Mouse (Mus musculus) liver, embryonic 12.5 days (tissue): ENCODE measurements around the gene Sftpd. TPM values are rescaled to one million over a fixed set of nuclear protein-coding genes. Genes with fewer than 3 reads are reported as not detected.

Experiments used
- ATAC-seq: fragments of 200-750 bp; cut with Nextera tagmentation; 2 replicates; pipeline ENCODE4 v1.8.0; 2017; ENCODE audit warnings: moderate number of reproducible peaks, mild to moderate bottlenecking, moderate library complexity
- H3K27ac ChIP-seq: fragments of 300-500 bp; sonication (generic); 2 replicates; pipeline ENCODE4 v1.5.1; 2016; ENCODE audit warnings: mild to moderate bottlenecking
- H3K27me3 ChIP-seq: fragments of 300-500 bp; sonication (generic); replicated peaks from 2 replicates; pipeline ENCODE4 v1.6.1; 2016; ENCODE audit warnings: mild to moderate bottlenecking, moderate library complexity
- H3K36me3 ChIP-seq: fragments of 300-500 bp; sonication (generic); 2 replicates; pipeline ENCODE4 v1.6.1; 2016; ENCODE audit warnings: mild to moderate bottlenecking, moderate library complexity
- H3K4me1 ChIP-seq: fragments of 300-500 bp; sonication (generic); 2 replicates; pipeline ENCODE4 v1.6.1; 2016
- H3K4me2 ChIP-seq: fragments of 300-500 bp; sonication (generic); 2 replicates; pipeline ENCODE4 v1.6.1; 2016; ENCODE audit warnings: mild to moderate bottlenecking, moderate library complexity
- H3K4me3 ChIP-seq: fragments of 300-500 bp; sonication (generic); 2 replicates; pipeline ENCODE4 v1.5.1; 2016; ENCODE audit warnings: mild to moderate bottlenecking, moderate library complexity
- H3K9ac ChIP-seq: fragments of 300-500 bp; sonication (generic); 2 replicates; pipeline ENCODE4 v1.6.1; 2016; ENCODE audit warnings: mild to moderate bottlenecking, moderate library complexity
- H3K9me3 ChIP-seq: fragments of 300-500 bp; sonication (generic); replicated peaks from 2 replicates; pipeline ENCODE4 v1.6.1; 2016; ENCODE audit warnings: mild to moderate bottlenecking, moderate library complexity
- WGBS: fragments of 180-500 bp; shearing (Covaris S2); methylation state at CpG from one replicate; pipeline ENCODE4 v1.1.7; 2016; ENCODE audit not compliant: insufficient replicate concordance; 5-methylcytosine and 5-hydroxymethylcytosine counted together
- polyA plus RNA-seq: library from polyadenylated mRNA; unstranded; fragments of >200 nt; fragmentation: Nextera tagmentation; extraction: Ambion mirVana; gene quantifications from 2 replicates; pipeline ENCODE4 v1.2.1, GENCODE M21; 2016

Sftpd gene
- polyA plus RNA-seq, 1 experiment from 2014 or later: 0.17 TPM

- no peaks in the 10 kb centered on the region for H3K36me3 ChIP-seq
- no peaks in the 10 kb centered on the region for H3K9me3 ChIP-seq
- H3K27ac ChIP-seq: no peak overlapping the region
- H3K4me2 ChIP-seq: no peak overlapping the region
- H3K9ac ChIP-seq: no peak overlapping the region
- ATAC-seq: no peak
- no peaks in the 10 kb centered on the region for H3K27me3 ChIP-seq
- H3K4me3 ChIP-seq: no peak overlapping the region
- no peaks in the 10 kb centered on the region for H3K4me1 ChIP-seq
- 58% methylated on average over 3 of the region's 3 CpGs for WGBS
Observed at GRCm38 (mm10) chr14:41146922-41147321, 38.0 kb downstream of the Sftpd start.

GRCm38 (mm10) chr14:41146035-41146434 lies 38.9 kb downstream of the Sftpd start:
- H3K27me3 ChIP-seq: no peaks in the 10 kb centered on the region
- no peak overlapping the region for H3K4me3 ChIP-seq
- H3K36me3 ChIP-seq: no peaks in the 10 kb centered on the region
- H3K4me1 ChIP-seq: no peaks in the 10 kb centered on the region
- H3K4me2 ChIP-seq: no peak overlapping the region
- ATAC-seq: no peak
- H3K9ac ChIP-seq: no peak overlapping the region
- H3K9me3 ChIP-seq: no peaks in the 10 kb centered on the region
- H3K27ac ChIP-seq: no peak overlapping the region
- WGBS: 56% methylated on average over 6 of the region's 6 CpGs

GRCm38 (mm10) chr14:41140686-41141085 lies 44.3 kb downstream of the Sftpd start:
- no peaks in the 10 kb centered on the region for H3K9me3 ChIP-seq
- no peak overlapping the region for H3K27ac ChIP-seq
- H3K4me2 ChIP-seq: no peak overlapping the region
- 74% methylated on average over 1 of the region's 1 CpGs for WGBS
- ATAC-seq: no peak
- H3K27me3 ChIP-seq: no peaks in the 10 kb centered on the region
- no peaks in the 10 kb centered on the region for H3K4me1 ChIP-seq
- no peak overlapping the region for H3K4me3 ChIP-seq
- no peaks in the 10 kb centered on the region for H3K36me3 ChIP-seq
- H3K9ac ChIP-seq: no peak overlapping the region

GRCm38 (mm10) chr14:41137006-41137405 lies 47.9 kb downstream of the Sftpd start:
- Histone ChIP-seq H3K36me3 (no peaks in the 10 kb centered on the region), H3K27me3 (no peaks in the 10 kb centered on the region), H3K9me3 (no peaks in the 10 kb centered on the region), H3K4me1 (no peaks in the 10 kb centered on the region), H3K27ac (no peak overlapping the region), H3K4me2 (no peak overlapping the region), H3K9ac (no peak overlapping the region), H3K4me3 (no peak overlapping the region)
- no peak for ATAC-seq

GRCm38 (mm10) chr14:41131540-41131939 lies 53.4 kb downstream of the Sftpd start, which contains the start of gene Sftpa1:
Sftpa1 (plus strand) TSS chr14:41131782.
- no peak within 1 kb of the TSS for H3K4me2 ChIP-seq
- no peak within 1 kb of the TSS for H3K9ac ChIP-seq
- no peaks in the 10 kb centered on the region for H3K4me1 ChIP-seq
- no peak for ATAC-seq
- H3K27ac ChIP-seq: no peak within 1 kb of the TSS
- H3K4me3 ChIP-seq: no peak within 1 kb of the TSS
- WGBS: 64% methylated on average over 7 of the region's 7 CpGs
- H3K36me3 ChIP-seq: no peaks in the 10 kb centered on the region
- no peaks in the 10 kb centered on the region for H3K9me3 ChIP-seq
- no peaks in the 10 kb centered on the region for H3K27me3 ChIP-seq

GRCm38 (mm10) chr14:41127997-41128396 lies 57.0 kb downstream of the Sftpd start:
- ATAC-seq: no peak
- H3K4me1 ChIP-seq: no peaks in the 10 kb centered on the region
- no peak overlapping the region for H3K4me2 ChIP-seq
- H3K9ac ChIP-seq: no peak overlapping the region
- no peak overlapping the region for H3K27ac ChIP-seq
- H3K4me3 ChIP-seq: no peak overlapping the region
- H3K36me3 ChIP-seq: no peaks in the 10 kb centered on the region
- H3K27me3 ChIP-seq: no peaks in the 10 kb centered on the region
- no peaks in the 10 kb centered on the region for H3K9me3 ChIP-seq
- 16% methylated on average over 4 of the region's 4 CpGs for WGBS

- no peak for ATAC-seq
- H3K9me3 ChIP-seq: no peaks in the 10 kb centered on the region
- no peak overlapping the region for H3K27ac ChIP-seq
- no peak overlapping the region for H3K9ac ChIP-seq
- no peak overlapping the region for H3K4me3 ChIP-seq
- no peaks in the 10 kb centered on the region for H3K4me1 ChIP-seq
- no peak overlapping the region for H3K4me2 ChIP-seq
- 75% methylated on average over 5 of the region's 5 CpGs for WGBS
- H3K36me3 ChIP-seq: no peaks in the 10 kb centered on the region
- H3K27me3 ChIP-seq: no peaks in the 10 kb centered on the region
Observed at GRCm38 (mm10) chr14:41124683-41125082, 60.3 kb downstream of the Sftpd start.

Other genes with a start within 250 kb of the Sftpd start
- 44.5 and 44.6 TPM in 2 replicates for gene Tspan14, start 218.3 kb downstream of the Sftpd start, polyA plus RNA-seq
- 77.7 and 79.0 TPM in 2 replicates for gene Fam213a, start 171.4 kb downstream of the Sftpd start, polyA plus RNA-seq
- not detected in 2 replicates for gene Dydc2, start 115.9 kb downstream of the Sftpd start, polyA plus RNA-seq
- gene Dydc1, start 112.2 kb downstream of the Sftpd start, polyA plus RNA-seq: not detected in 2 replicates
- gene Mat1a, start 80.1 kb downstream of the Sftpd start, polyA plus RNA-seq: 0.54 and 0.55 TPM in 2 replicates
- not detected in 2 replicates for gene Sftpa1, start 53.4 kb downstream of the Sftpd start, polyA plus RNA-seq
- gene Mbl1, start 33.7 kb downstream of the Sftpd start, polyA plus RNA-seq: 9.2 and 9.9 TPM in 2 replicates
- not detected in 2 replicates for gene Gm2832, start 93.7 kb upstream of the Sftpd start, polyA plus RNA-seq
- gene Gm5798, start 163.5 kb upstream of the Sftpd start, polyA plus RNA-seq: not detected in 2 replicates
- not detected in 2 replicates for gene Gm7945, start 201.2 kb upstream of the Sftpd start, polyA plus RNA-seq
- not detected in 2 replicates for gene Gm6482, start 223.1 kb upstream of the Sftpd start, polyA plus RNA-seq